Mouse (Mus musculus): ENCODE results near the gene Ubap1l.

- no peak for TF ChIP-seq MAFK (IDR thresholded peaks at IDR 0.05; ENCODE audit: insufficient read depth, low read depth, low read length)
- TF ChIP-seq HCFC1 (IDR thresholded peaks at IDR 0.05; ENCODE audit: borderline replicate concordance, insufficient read depth, low read length) = no peak
Observed at GRCm38 (mm10) chr9:65333958-65334357, 26.9 kb upstream of the Ubap1l start.
